Mouse (Mus musculus) thymus, adult 2 months (tissue): ENCODE measurements around the gene Plvap.

Source experiments
- CTCF ChIP-seq: fragments of 200-500 bp; IDR thresholded peaks from 2 replicates; pipeline ENCODE4 v1.5.1; 2012; ENCODE audit warnings: mild to moderate bottlenecking, control low read depth, low read length, moderate library complexity, borderline replicate concordance; ENCODE audit not compliant: control insufficient read depth, poor library complexity, insufficient read depth; ENCODE audit errors: extremely low read depth
- POLR2A ChIP-seq: fragments of 200-500 bp; IDR thresholded peaks from 2 replicates; pipeline ENCODE4 v1.6.1; 2012; ENCODE audit warnings: mild to moderate bottlenecking, low read length, control low read depth, moderate library complexity; ENCODE audit not compliant: control insufficient read depth, poor library complexity, insufficient read depth; ENCODE audit errors: extremely low read depth

DNA sequence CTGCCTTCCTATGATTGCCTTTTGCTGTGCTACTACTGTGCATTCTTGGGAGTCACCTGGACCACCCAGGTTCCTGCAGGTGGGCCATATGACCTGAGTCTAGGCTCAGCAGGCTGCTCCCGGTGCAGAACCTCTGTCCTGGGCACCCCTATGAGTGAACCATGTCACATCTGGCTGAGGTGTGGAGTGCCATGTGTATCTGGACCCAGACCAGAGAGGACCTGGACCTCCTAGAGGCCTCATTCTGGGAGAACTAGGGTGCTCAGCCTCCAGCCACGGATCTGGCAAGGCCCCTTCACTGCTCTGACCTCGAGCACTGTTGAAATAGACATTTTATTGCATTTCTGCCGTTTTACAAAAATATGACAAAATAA lies 35.9 kb downstream of the Plvap start:
- TF ChIP-seq CTCF (no peak), POLR2A (no peak)
